Mouse (Mus musculus): ENCODE measurements at regions not wholly inside any gene's neighbourhood (a gene's known extent, or its start where the extent isn't known, plus 50 kb on each side); places are given as distances from the start of the nearest gene placed in this dataset.

DNA sequence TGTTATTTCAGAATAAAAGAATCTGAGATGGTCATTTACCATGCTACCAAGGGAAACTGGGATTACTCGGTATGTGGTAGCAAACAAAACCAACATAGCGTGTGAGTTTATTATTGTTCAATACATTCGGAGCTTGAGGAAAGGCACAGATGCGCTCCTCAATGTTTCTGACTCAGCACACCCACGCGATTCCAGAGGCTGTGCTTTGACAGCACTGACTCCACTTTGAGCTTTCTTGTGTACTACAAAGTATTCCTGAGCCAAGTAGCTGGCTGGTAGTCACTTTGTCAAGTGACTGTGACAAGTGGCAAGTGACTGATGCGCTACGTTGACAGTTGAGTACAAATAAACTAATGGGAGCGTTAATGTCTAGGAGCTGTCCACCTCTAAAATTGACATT, 235.8 kb downstream of the Foxo1 start:
- Histone ChIP-seq H3K9me3 (peaks cover 7% of the 10 kb centered on the region; the same call in 1 of the 2 replicates), H3K4me1 (peaks cover 6% of the 10 kb centered on the region; the same call in 1 of the 2 replicates), H3K4me3 (no peak overlapping the region), H3K36me3 (replicated peaks) (no peaks in the 10 kb centered on the region), H3K27ac (no peak overlapping the region), H3K27me3 (ENCODE audit: poor library complexity, severe bottlenecking) (no peaks in the 10 kb centered on the region)
- WGBS = 92% methylated on average over 9 of the region's 9 CpGs
- DNase-seq (ENCODE audit: extremely low spot score, low spot score) = no peak

DNA sequence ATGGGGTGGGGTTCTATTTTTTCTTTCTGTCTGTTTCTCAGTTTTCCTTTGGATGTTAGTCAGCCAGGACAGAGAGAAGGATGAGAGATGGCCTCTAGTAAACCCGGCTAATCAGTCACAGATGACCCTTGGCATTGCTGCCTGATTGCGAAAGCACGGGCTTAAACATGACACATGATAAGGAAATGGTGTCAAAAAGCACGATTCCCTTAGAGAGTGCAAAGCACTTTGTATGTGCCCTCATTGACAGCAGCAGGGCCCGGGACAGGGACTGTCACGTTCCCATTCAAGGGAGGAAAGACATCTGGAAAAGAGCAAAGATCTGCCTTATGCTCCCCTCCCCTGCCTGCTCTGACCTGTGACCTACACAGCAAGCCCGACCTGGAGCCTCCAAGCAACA, 234.1 kb downstream of the Foxo1 start:
- no peak overlapping the region for H3K27ac ChIP-seq
- H3K4me3 ChIP-seq = no peak overlapping the region
- 66% methylated on average over 7 of the region's 7 CpGs for WGBS
- no peaks in the 10 kb centered on the region for H3K27me3 ChIP-seq (ENCODE audit: poor library complexity, severe bottlenecking)
- H3K9me3 ChIP-seq = no peaks in the 10 kb centered on the region; the same call in 1 of the 2 replicates
- H3K4me1 ChIP-seq = peaks cover 6% of the 10 kb centered on the region; the same call in 1 of the 2 replicates
- no peak for DNase-seq (ENCODE audit: extremely low spot score, low spot score)
- no peaks in the 10 kb centered on the region for H3K36me3 ChIP-seq (replicated peaks)

DNA sequence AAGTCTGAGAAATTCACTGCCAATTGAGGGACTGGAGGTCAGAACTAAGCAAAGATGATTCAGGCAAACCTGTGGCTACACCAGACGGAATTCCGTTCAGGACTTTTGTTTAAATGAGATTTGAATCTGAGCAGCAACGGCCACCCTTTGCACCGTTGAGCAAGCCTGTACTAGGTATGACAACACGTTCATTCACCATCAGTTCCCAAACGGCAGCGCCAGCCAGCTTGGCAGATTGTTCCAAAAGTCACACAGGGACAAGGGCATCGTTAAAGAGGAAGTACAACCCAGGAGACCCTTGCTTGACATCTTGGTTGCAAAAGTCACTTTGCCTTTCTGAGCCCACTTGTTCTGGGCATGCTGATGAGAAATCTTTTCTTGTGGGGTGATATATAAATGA, 233.5 kb downstream of the Foxo1 start:
- H3K36me3 ChIP-seq (replicated peaks) = no peaks in the 10 kb centered on the region
- H3K27me3 ChIP-seq (ENCODE audit: poor library complexity, severe bottlenecking) = no peaks in the 10 kb centered on the region
- WGBS = 88% methylated on average over 8 of the region's 8 CpGs
- no peak overlapping the region for H3K4me3 ChIP-seq
- no peaks in the 10 kb centered on the region for H3K9me3 ChIP-seq
- H3K4me1 ChIP-seq = peaks cover 6% of the 10 kb centered on the region; the same call in 1 of the 2 replicates
- no peak for DNase-seq (ENCODE audit: extremely low spot score, low spot score)
- H3K27ac ChIP-seq = no peak overlapping the region

DNA sequence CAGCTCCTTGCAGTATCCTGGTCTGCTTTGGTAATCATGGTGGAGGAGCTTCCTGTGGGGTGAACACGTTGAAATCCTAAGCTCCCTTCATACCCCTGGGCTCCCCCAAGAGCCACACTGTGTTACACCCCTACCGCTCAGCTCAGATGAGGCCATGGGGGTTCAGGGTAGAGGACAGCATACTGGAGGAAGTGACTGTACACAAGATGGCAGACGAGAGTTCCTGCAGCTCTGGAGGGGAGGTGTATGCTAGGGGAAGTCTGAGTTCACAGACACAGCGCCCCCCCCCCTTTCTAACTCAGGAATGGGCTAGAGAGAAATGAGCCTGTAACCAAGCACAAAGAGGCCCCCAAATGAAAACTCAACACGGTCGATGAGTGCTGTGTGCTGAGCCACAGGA, 231.9 kb downstream of the Foxo1 start:
- Histone ChIP-seq H3K27me3 (ENCODE audit: poor library complexity, severe bottlenecking) (no peaks in the 10 kb centered on the region), H3K4me3 (no peak overlapping the region), H3K27ac (no peak overlapping the region), H3K4me1 (peaks cover 6% of the 10 kb centered on the region; the same call in 1 of the 2 replicates), H3K36me3 (replicated peaks) (no peaks in the 10 kb centered on the region), H3K9me3 (no peaks in the 10 kb centered on the region)
- 84% methylated on average over 6 of the region's 6 CpGs for WGBS
- DNase-seq (ENCODE audit: extremely low spot score, low spot score) = no peak

DNA sequence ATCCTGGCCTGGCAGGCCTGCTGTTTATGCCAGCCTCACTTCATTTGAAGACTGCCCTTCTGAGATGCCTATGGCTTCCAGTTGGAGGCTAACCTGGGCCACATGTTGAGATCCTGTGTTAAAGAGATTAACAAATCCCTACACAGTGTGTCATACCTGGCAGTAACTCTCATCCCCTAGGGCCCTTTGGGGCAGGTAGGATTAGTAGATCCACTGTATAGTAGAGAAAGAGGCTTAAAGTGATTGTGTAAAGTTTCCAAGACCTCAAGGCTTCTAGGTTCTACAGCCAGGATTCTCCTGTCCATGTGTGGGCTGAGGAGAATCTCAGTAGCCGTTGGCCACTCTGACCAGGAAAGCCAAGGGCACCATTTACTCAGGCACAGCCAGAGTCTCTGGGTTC, 231.4 kb downstream of the Foxo1 start:
- H3K36me3 ChIP-seq (replicated peaks) = no peaks in the 10 kb centered on the region
- WGBS = 94% methylated on average over 1 of the region's 1 CpGs
- no peak overlapping the region for H3K27ac ChIP-seq
- no peak overlapping the region for H3K4me3 ChIP-seq
- H3K9me3 ChIP-seq = no peaks in the 10 kb centered on the region
- no peaks in the 10 kb centered on the region for H3K27me3 ChIP-seq (ENCODE audit: poor library complexity, severe bottlenecking)
- peaks cover 6% of the 10 kb centered on the region; the same call in 1 of the 2 replicates for H3K4me1 ChIP-seq
- no peak for DNase-seq (ENCODE audit: extremely low spot score, low spot score)

DNA sequence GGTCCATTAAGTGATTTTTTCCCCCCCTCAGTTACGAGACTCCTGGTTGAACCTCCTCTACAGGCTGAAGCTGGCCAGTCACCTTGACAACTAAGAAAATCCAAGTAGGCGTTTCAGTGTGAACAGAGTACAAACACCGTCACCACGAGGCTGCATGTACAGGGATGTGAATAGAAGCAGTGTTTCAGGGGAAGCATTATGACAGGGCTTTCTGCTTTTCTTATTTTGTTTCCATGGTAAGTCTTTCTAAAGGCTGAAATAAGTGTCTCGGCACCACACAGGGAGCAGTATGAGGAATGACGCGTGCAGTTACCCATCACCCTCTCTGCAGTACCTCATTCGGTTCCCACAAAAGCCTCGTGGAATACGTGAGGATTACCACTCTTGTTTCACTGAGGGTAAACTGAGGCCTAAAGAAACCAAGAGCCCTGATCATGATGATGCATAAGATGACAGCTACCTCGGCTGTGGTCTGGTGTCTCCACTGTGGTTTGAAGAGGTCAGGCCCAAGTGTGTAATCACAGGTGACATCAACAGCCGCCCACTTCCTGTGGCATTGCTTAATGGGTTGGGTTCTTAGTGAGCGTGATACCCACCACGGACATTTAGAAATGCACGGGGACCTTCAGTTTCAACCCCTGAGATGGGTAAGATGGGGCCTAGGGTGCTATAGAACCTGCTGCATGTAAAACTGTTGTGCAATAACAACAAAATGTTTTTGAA, 230.5 kb downstream of the Foxo1 start:
- Histone ChIP-seq H3K36me3 (replicated peaks) (no peaks in the 10 kb centered on the region), H3K27me3 (ENCODE audit: poor library complexity, severe bottlenecking) (no peaks in the 10 kb centered on the region), H3K27ac (no peak overlapping the region), H3K4me3 (no peak overlapping the region), H3K9me3 (no peaks in the 10 kb centered on the region), H3K4me1 (peaks cover 6% of the 10 kb centered on the region; the same call in 1 of the 2 replicates)
- WGBS = 90% methylated on average over 15 of the region's 15 CpGs
- DNase-seq (ENCODE audit: extremely low spot score, low spot score) = no peak

DNA sequence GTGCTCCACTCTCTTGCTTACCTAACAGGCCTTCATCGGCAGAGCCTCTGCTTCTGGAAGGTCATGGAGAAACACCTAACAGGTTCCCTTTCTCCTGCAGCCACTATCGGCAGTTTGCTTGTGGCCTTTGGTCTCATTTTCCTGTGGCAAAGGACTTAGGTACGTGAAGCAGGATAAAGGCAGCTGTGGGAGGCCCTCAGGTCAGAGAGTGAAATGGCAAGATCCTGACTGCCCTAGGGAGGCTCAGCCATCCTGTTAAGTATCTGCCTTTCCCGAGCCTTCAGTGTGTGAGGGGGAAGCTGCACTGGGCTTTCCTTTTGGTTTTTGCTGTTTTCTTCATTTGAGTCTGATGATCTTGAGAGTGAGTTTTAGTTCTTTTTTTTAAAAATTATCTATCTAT, 228.8 kb downstream of the Foxo1 start:
- H3K4me1 ChIP-seq = peaks cover 1% of the 10 kb centered on the region; the same call in 1 of the 2 replicates
- no peaks in the 10 kb centered on the region for H3K27me3 ChIP-seq (ENCODE audit: poor library complexity, severe bottlenecking)
- H3K27ac ChIP-seq = no peak overlapping the region
- WGBS = 81% methylated on average over 4 of the region's 4 CpGs
- H3K4me3 ChIP-seq = no peak overlapping the region
- H3K36me3 ChIP-seq (replicated peaks) = no peaks in the 10 kb centered on the region
- H3K9me3 ChIP-seq = no peaks in the 10 kb centered on the region
- no peak for DNase-seq (ENCODE audit: extremely low spot score, low spot score)

DNA sequence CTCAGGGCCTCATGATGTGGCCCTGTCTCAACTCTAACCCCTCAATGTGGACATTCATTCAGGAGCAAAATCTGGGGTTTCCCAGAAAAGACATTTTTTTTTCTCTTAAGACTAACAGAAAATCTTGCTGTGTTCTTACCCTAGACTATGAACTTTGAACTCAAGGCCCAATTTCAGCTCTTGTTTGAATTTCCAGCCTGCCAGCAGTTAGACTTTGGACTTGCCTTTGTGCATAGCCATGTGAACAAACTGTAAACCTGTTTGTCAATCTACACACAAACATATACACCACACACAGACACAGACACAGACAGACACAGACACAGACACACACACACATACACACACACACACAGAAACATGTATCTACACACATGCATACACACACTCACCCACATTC, 227.3 kb downstream of the Foxo1 start:
- no peak for DNase-seq (ENCODE audit: extremely low spot score, low spot score)
- Histone ChIP-seq H3K4me3 (no peak overlapping the region), H3K36me3 (replicated peaks) (no peaks in the 10 kb centered on the region), H3K4me1 (no peaks in the 10 kb centered on the region), H3K27ac (no peak overlapping the region), H3K9me3 (no peaks in the 10 kb centered on the region), H3K27me3 (ENCODE audit: poor library complexity, severe bottlenecking) (no peaks in the 10 kb centered on the region)

DNA sequence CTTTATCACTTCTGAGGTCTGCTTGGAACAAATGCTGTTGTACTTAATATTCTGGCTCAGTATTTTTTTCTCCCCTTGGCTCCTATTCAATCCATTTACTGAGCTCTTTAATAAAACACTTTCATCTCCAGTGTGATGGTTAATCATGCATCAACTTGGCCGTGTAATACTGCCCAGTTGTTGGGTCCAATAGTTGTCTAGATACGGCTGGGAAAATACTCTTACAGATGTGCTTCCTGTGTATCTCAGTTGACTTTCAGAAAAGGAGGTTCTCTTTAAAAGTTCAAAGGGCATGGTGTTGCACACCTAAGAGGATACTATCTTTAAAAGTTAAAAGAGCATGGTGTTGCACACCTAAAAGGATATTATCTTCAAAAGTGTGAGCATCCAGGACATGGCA, 226.8 kb downstream of the Foxo1 start:
- no peak for DNase-seq (ENCODE audit: extremely low spot score, low spot score)
- H3K27ac ChIP-seq = no peak overlapping the region
- no peaks in the 10 kb centered on the region for H3K36me3 ChIP-seq (replicated peaks)
- no peaks in the 10 kb centered on the region for H3K4me1 ChIP-seq
- H3K27me3 ChIP-seq (ENCODE audit: poor library complexity, severe bottlenecking) = no peaks in the 10 kb centered on the region
- WGBS = 89% methylated on average over 2 of the region's 2 CpGs
- H3K9me3 ChIP-seq = no peaks in the 10 kb centered on the region
- H3K4me3 ChIP-seq = no peak overlapping the region

DNA sequence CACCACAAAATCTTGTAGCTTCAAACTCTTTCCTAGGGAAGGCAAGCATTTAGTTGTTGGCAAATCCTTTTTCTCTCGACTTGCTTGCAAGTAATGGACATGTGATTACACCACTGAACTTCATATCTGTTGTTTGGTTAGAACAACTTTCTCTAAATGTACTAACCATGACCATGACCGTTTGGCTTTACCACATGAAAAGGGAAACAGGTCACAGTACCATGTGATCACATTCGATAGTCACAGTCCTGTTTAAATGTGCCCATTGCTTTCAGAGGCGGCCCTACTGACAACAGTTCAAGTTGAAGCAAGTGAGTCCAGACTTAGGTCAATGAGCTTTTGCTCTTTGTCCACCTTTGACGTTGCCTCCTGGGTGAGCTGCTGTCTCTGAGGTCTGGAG, 211.1 kb downstream of the Foxo1 start:
- no peaks in the 10 kb centered on the region for H3K36me3 ChIP-seq (replicated peaks)
- H3K27ac ChIP-seq = no peak overlapping the region
- H3K27me3 ChIP-seq (ENCODE audit: poor library complexity, severe bottlenecking) = no peaks in the 10 kb centered on the region
- H3K4me1 ChIP-seq = peaks cover 3% of the 10 kb centered on the region; the same call in 1 of the 2 replicates
- H3K4me3 ChIP-seq = no peak overlapping the region
- WGBS = 89% methylated on average over 5 of the region's 5 CpGs
- DNase-seq (ENCODE audit: extremely low spot score, low spot score) = no peak
- no peaks in the 10 kb centered on the region for H3K9me3 ChIP-seq

DNA sequence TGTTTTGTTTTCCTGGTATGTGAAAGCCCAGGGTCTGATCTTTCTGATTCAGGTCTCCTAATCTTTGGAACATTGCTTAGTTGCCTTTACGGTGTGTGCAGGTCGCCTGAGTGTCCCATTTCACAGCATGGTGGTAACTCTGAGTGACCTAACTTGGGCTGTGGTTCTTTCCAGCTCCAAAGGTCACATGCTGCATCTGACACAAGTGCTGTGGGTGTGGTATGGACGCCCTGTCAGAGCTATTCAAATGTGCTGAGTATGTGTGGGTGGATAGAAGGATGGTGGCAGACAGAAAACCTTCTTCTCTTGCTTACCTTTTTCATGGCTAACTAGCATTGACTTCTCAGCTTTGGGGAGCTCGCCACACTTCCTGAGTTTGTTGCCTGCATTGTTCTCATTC, 201.8 kb downstream of the Foxo1 start:
- Histone ChIP-seq H3K4me1 (no peaks in the 10 kb centered on the region), H3K36me3 (replicated peaks) (no peaks in the 10 kb centered on the region), H3K27ac (no peak overlapping the region), H3K9me3 (peaks cover 14% of the 10 kb centered on the region), H3K27me3 (ENCODE audit: poor library complexity, severe bottlenecking) (no peaks in the 10 kb centered on the region), H3K4me3 (no peak overlapping the region)
- DNase-seq (ENCODE audit: extremely low spot score, low spot score) = no peak
- WGBS = 91% methylated on average over 4 of the region's 4 CpGs

DNA sequence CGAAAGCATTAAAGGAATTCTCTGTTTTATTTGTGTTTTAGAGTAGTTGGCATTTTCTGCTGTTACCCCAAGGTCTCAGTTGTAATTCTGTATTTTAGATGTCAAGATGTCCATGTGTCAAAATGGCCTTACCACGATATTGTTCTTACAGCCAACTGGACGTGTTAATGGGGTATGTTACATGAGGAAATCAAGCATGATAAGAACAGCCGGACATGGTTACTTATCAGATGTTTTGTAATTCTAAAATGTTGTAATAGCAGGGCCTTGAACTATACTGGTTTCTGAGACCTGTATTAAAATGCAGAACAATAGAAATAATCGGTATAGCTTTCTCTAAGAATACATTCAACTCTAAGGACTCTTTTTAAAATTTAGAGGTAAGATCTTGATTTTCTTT, 201.3 kb downstream of the Foxo1 start:
- Histone ChIP-seq H3K36me3 (replicated peaks) (no peaks in the 10 kb centered on the region), H3K4me3 (no peak overlapping the region), H3K9me3 (peaks cover 14% of the 10 kb centered on the region), H3K27ac (no peak overlapping the region), H3K27me3 (ENCODE audit: poor library complexity, severe bottlenecking) (no peaks in the 10 kb centered on the region), H3K4me1 (no peaks in the 10 kb centered on the region)
- WGBS = 91% methylated on average over 5 of the region's 5 CpGs
- no peak for DNase-seq (ENCODE audit: extremely low spot score, low spot score)

DNA sequence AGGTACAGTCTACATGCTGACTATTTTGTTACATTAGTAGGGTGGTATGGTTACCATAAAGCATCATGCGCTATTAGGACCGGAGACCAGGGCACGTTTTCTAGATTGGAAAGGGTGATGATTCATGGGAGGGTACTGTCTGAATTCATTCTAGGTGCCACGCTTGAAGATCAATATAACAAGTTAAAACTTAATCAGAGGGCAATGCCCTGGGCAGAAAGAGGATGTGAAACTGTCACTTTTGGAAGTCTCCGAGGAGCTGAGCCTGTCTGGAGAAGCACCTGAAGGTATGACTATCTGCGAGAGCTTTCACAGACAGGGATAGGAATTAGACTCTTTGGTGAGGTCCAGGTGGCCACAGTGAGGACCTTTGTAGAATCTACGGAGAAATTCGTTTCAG, 200.2 kb downstream of the Foxo1 start:
- 93% methylated on average over 8 of the region's 8 CpGs for WGBS
- Histone ChIP-seq H3K4me1 (0 out of 2 replicates have a peak, but pooled peaks cover 3% of the 10 kb centered on the region), H3K9me3 (peaks cover 14% of the 10 kb centered on the region), H3K36me3 (replicated peaks) (no peaks in the 10 kb centered on the region), H3K27ac (no peak overlapping the region), H3K27me3 (ENCODE audit: poor library complexity, severe bottlenecking) (no peaks in the 10 kb centered on the region), H3K4me3 (no peak overlapping the region)
- no peak for DNase-seq (ENCODE audit: extremely low spot score, low spot score)

DNA sequence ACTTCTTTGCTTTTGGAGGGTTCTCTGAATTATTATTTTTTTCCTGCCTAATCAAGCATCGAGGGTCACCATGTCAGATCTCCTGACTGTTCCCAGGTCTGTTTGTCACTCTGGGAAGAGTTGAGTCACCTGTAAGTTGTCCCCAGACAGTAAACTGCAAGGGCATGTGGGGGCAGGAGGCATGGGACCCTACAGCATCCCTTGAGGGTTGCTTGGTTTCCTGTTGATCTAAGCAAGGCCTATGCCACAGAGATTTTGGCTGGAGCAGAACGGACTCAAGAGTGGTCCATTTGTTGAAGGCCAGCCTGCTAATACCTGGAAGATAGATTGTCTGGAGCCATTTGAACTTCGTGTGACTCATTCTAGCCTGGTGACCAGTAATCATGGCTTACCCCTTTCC, 199.7 kb downstream of the Foxo1 start:
- DNase-seq (ENCODE audit: extremely low spot score, low spot score) = no peak
- Histone ChIP-seq H3K36me3 (replicated peaks) (no peaks in the 10 kb centered on the region), H3K4me3 (no peak overlapping the region), H3K27ac (no peak overlapping the region), H3K27me3 (ENCODE audit: poor library complexity, severe bottlenecking) (no peaks in the 10 kb centered on the region), H3K4me1 (0 out of 2 replicates have a peak, but pooled peaks cover 3% of the 10 kb centered on the region), H3K9me3 (peaks cover 14% of the 10 kb centered on the region)
- 90% methylated on average over 3 of the region's 3 CpGs for WGBS
